Mouse (Mus musculus) spleen, postnatal 14 days (tissue): ENCODE data around the gene Hps6.

Experiments used
- DNase-seq, 2 experiments: peaks; one replicate each; pipeline ENCODE4 v3.0.0; 2021 to 2022; ENCODE audit warnings: low spot score in 2 of 2

Hps6 gene

DNA sequence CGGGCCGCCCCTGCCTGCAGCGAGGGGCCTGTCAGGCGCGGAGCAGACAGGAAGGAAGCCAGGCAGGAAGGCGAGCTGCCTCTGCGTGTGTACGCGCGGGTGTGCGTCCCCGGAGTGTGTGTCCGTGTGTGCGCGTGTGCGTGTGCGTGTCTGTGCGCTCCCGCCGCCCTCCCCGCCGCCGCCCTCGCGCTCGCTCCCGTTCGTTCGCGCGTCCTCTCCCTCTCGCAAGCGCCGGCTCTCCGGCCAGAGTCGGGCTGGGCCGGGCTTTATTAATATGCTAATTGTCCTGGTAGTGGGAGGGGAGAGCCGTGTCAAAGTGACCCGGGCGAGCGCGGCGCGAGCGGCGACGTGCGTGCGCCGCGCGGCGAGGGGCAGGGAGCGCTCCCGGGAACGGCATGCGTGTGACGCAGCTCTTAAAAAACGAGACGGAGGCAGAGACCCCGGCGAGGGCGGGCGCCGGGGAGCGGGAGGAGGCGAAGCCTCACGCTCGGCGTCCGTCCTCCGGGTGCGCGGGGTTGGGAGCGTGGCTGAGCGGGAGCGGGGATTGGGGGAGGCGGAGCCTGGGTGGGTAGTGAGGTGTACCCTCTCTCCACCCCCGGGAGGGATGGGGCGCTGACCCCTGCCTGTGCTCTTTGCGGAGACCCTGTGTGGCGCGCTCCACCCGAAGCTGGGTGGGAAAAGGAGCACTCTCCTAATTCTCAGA is 41.8 kb downstream of the Hps6 start, which contains the start of gene Ldb1:
Gene Ldb1 (minus strand): TSS at position 222 of the 703 bp plus-strand sequence.
- DNase-seq, result peak; percentile 50 to 61

- DNase-seq, result no peak
Measured at GRCm38 (mm10) chr19:46045696-46046311, 42.5 kb downstream of the Hps6 start.

DNA sequence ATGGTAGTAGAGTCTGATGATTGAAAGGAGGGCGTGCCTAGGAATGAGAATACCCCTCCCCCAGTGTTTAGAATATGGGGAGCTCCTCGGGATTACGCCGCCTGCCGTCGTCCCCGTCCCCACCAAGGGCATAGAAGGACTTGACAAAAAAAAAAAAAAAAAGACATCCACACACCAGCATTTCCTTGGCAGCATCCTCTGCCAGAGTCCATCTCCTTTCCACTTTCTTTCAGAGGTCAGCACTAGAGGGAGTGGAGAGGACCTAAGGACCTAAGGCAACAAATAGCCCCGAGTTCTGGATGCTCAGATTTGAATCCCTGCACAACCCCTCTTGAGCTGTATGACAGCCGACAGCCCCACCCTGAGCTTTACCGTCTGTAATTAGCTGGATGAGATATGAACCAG is 43.3 kb downstream of the Hps6 start:
- no peak for DNase-seq

GRCm38 (mm10) chr19:46047426-46047825 is 44.1 kb downstream of the Hps6 start:
- no peak for DNase-seq

DNA sequence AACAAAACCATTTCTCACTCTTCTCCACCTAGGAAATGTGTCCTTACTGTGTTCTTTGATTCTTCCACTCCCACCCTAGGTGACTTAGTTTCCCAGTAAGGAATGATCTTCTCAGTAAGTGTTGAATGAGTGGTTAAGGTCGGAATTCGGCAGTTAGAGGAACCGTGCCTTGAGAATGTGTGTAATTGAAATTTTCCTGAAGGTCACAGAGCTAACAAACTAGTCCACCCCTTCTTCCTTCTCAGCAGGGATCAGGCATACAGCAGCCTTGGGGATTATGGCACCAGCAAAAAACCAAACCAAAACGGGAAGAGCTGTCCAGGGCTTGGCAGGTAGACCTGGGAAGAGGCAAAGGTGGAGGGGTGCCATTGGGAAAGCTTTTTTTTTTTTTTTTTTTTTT is 45.8 kb downstream of the Hps6 start:
- no peak for DNase-seq

DNA sequence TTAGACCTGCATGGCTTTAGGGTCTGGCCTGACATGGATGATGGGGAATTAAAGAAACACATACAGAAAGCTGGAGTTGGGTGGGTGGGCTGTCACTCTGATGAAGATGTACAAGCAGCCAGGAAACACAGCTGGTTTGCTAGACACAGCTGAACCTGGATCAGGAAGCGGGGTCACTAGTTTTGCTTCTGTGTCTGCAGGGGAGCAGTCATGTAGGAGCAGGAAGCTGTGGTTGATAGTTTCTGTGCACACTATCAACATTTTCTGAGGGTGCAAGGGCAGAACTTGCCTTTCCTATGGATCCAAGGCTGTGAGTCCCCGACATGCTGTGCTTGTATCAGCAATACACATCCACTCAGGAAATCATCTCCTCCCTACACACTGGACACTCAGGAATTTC is 47.2 kb downstream of the Hps6 start:
- DNase-seq, result no peak
